Mouse (Mus musculus) adrenal gland, postnatal 14 days (tissue): ENCODE data around the gene Cd4. TPM values are rescaled to one million over a fixed set of nuclear protein-coding genes. Genes with fewer than 3 reads are reported as not detected.

Source experiments
- total RNA-seq: library from RNA; stranded (reverse); gene quantifications from 2 replicates; pipeline ENCODE4 v1.2.3, GENCODE M21; 2021

Cd4 gene
- total RNA-seq, 1 experiment from 2014 or later = 1.4 TPM

Other genes with a start within 250 kb of the Cd4 start
- gene Lpcat3, start 225.2 kb downstream of the Cd4 start, total RNA-seq = 78.0 and 82.3 TPM in 2 replicates
- 79.7 and 87.9 TPM in 2 replicates for gene Emg1, start 176.0 kb downstream of the Cd4 start, total RNA-seq
- gene Phb2, start 175.9 kb downstream of the Cd4 start, total RNA-seq = 392 and 412 TPM in 2 replicates
- 7.3 and 23.1 TPM in 2 replicates for gene Ptpn6, start 149.5 kb downstream of the Cd4 start, total RNA-seq
- gene Grcc10, start 146.8 kb downstream of the Cd4 start, total RNA-seq = 338 and 346 TPM in 2 replicates
- gene Gm45234, start 132.2 kb downstream of the Cd4 start, total RNA-seq = not detected in 2 replicates
- gene Atn1, start 131.7 kb downstream of the Cd4 start, total RNA-seq = 70.3 and 84.6 TPM in 2 replicates
- 13.0 and 18.9 TPM in 2 replicates for gene Eno2, start 118.5 kb downstream of the Cd4 start, total RNA-seq
- gene Lrrc23, start 108.5 kb downstream of the Cd4 start, total RNA-seq = not detected in 2 replicates
- 13.0 and 14.6 TPM in 2 replicates for gene Spsb2, start 79.6 kb downstream of the Cd4 start, total RNA-seq
- 425 and 436 TPM in 2 replicates for gene Tpi1, start 73.9 kb downstream of the Cd4 start, total RNA-seq
- 83.2 and 103 TPM in 2 replicates for gene Usp5, start 58.7 kb downstream of the Cd4 start, total RNA-seq
- 22.2 and 26.1 TPM in 2 replicates for gene Cdca3, start 58.7 kb downstream of the Cd4 start, total RNA-seq
- 9.4 and 9.5 TPM in 2 replicates for gene Gnb3, start 47.9 kb downstream of the Cd4 start, total RNA-seq
- gene P3h3, start 30.5 kb downstream of the Cd4 start, total RNA-seq = 21.4 and 26.1 TPM in 2 replicates
- gene Gpr162, start 24.2 kb downstream of the Cd4 start, total RNA-seq = 1.6 and 2.3 TPM in 2 replicates
- gene Lag3, start 23.5 kb upstream of the Cd4 start, total RNA-seq = 1.5 and 2.5 TPM in 2 replicates
- 917 and 925 TPM in 2 replicates for gene Ptms, start 31.9 kb upstream of the Cd4 start, total RNA-seq
- gene Mlf2, start 43.2 kb upstream of the Cd4 start, total RNA-seq = 274 and 276 TPM in 2 replicates
- 117 and 122 TPM in 2 replicates for gene Cops7a, start 77.3 kb upstream of the Cd4 start, total RNA-seq
- 4.8 and 5.4 TPM in 2 replicates for gene Pianp, start 108.5 kb upstream of the Cd4 start, total RNA-seq
- gene Zfp384, start 120.9 kb upstream of the Cd4 start, total RNA-seq = 47.2 and 50.4 TPM in 2 replicates
- 64.9 and 71.8 TPM in 2 replicates for gene Ing4, start 151.5 kb upstream of the Cd4 start, total RNA-seq
- 7.5 and 8.2 TPM in 2 replicates for gene Acrbp, start 161.5 kb upstream of the Cd4 start, total RNA-seq
- gene Lpar5, start 179.7 kb upstream of the Cd4 start, total RNA-seq = 0.44 and 2.1 TPM in 2 replicates
- 189 and 192 TPM in 2 replicates for gene Chd4, start 207.8 kb upstream of the Cd4 start, total RNA-seq
- gene Nop2, start 243.7 kb upstream of the Cd4 start, total RNA-seq = 47.0 and 53.7 TPM in 2 replicates